Mouse (Mus musculus) Patski (cell line): ENCODE data around the gene Slc25a21. TPM values are rescaled to one million over a fixed set of nuclear protein-coding genes. Genes with fewer than 3 reads are reported as not detected.
"Not testable (repeated sequence)": the region's sequence is repeated elsewhere in the genome, so short reads cannot be mapped to it uniquely, and the experiment has no call there.

ENCODE experiments used
- ATAC-seq: fragments of 100-300 bp; one replicate; pipeline ENCODE4 v1.8.0; 2021
- CTCF ChIA-PET: fragments of 350-600 bp; sonication (Branson Sonifier 250); formaldehyde crosslinking; loops from one replicate; lab custom pipeline; 2022; ENCODE audit warnings: inconsistent platforms; lab: Charles Lee
- POLR2A ChIA-PET: fragments of 350-600 bp; sonication (Branson Sonifier 250); formaldehyde crosslinking; loops from one replicate; lab custom pipeline; 2022; ENCODE audit warnings: antibody characterized with exemption, inconsistent platforms; lab: Charles Lee
- DNase-seq: peaks from one replicate; pipeline ENCODE4 v3.0.0-alpha.2; 2011; ENCODE audit warnings: low read depth, low spot score
- H3K27me3 ChIP-seq: fragments of 371-371 bp; one replicate; pipeline ENCODE4 v1.5.1; 2021
- CTCF ChIP-seq: fragments of 100-300 bp; IDR thresholded peaks from one replicate; pipeline ENCODE4 v1.5.1; 2021
- in situ Hi-C: fragments of 300-500 bp; cut with MboI; formaldehyde crosslinking; loops from 3 replicates; pipeline ENCODE4 v1.11.1; 2018; ENCODE audit warnings: low pct_unique_long_range_greater_than_20kb, mixed read lengths
- polyA plus RNA-seq: library from polyadenylated mRNA; unstranded; gene quantifications from one replicate; pipeline ENCODE4 v1.2.3, GENCODE M21; 2021

Slc25a21 gene
- 1.1 TPM for polyA plus RNA-seq

DNA sequence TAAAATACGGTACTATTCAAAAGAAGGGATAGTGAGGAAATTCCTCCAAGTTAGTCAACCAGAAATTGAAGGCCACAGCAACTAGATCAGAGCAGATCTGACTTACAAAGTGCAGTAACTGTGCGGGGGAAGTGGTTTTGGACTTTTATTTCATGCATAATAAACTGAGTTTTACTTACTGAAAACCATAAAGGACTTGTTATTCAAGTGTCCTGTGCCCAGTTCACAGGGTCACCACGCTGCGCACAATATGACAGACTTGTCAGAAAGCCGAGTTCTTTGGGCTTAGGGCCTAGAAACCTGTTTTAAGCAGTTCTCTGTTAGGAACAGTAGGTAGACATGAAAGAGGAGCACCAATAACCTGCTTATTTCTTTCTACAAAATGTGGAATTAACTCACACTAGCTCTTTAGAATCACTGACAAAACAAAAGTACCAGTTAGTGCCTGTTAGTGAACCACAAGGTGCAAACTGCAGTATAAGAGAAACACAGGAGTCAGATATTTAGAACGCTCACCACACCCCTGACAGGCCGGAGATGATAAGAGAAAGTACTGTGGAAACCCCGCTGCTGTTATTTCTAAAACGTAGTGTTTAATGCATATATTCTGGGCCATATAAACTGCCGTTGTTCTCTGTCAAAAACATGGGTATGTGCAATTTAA lies at the start of gene Slc25a21:
Slc25a21 (minus strand) TSS at position 110 of the 664 bp plus-strand sequence.
- H3K27me3 ChIP-seq: peaks cover 4% of the 10 kb centered on the region
- ChIA-PET POLR2A (no interaction called here), CTCF (interaction anchor here (1.1 kb wide), 1 partner anchor 13 kb away, joined by 3 read pairs; no protein-coding TSS in a partner anchor)
- in situ Hi-C loops: no loop called here
- no peak for ATAC-seq
- no peak for DNase-seq
- TF ChIP-seq CTCF: no peak

- ATAC-seq (no peak), DNase-seq (no peak)
- TF ChIP-seq CTCF: no peak
- ChIA-PET POLR2A (interaction anchor here (0.6 kb wide), 1 partner anchor 1738 kb away, joined by 6 read pairs; no protein-coding TSS in a partner anchor), CTCF (interaction anchor here (1.6 kb wide), 1 partner anchor 14 kb away, joined by 4 read pairs; no protein-coding TSS in a partner anchor)
- H3K27me3 ChIP-seq: no peaks in the 10 kb centered on the region
- in situ Hi-C loops: no loop called here
These were observed 46.6 kb upstream of the Slc25a21 start for GRCm38 (mm10) chr12:57243671-57244495.

- ATAC-seq (no peak), DNase-seq (no peak)
- ChIA-PET POLR2A (no interaction called here), CTCF (no interaction called here)
- in situ Hi-C loops: no loop called here
- TF ChIP-seq CTCF: peak; percentile 8
- H3K27me3 ChIP-seq: no peaks in the 10 kb centered on the region
These were observed 36.1 kb upstream of the Slc25a21 start for GRCm38 (mm10) chr12:57233386-57233785.

GRCm38 (mm10) chr12:57231085-57231875 lies 34.0 kb upstream of the Slc25a21 start:
- CTCF ChIA-PET: interaction anchor here (1.1 kb wide), 1 partner anchor 13 kb away, joined by 3 read pairs; no protein-coding TSS in a partner anchor
- peak; percentile 48 for TF ChIP-seq CTCF
- no peaks in the 10 kb centered on the region for H3K27me3 ChIP-seq
- ATAC-seq (peak; percentile 41), DNase-seq (no peak)
- POLR2A ChIA-PET: no interaction called here
- in situ Hi-C loops: no loop called here

GRCm38 (mm10) chr12:57230192-57230706 lies 33.0 kb upstream of the Slc25a21 start, which contains the start of the genes Prps1l3 and Mipol1:
Prps1l3 (plus strand) TSS chr12:57230412.
Mipol1 (plus strand) TSS chr12:57230427.
- POLR2A ChIA-PET: no interaction called here
- ATAC-seq (peak; percentile 96), DNase-seq (peak; percentile 41)
- H3K27me3 ChIP-seq: no peaks in the 10 kb centered on the region
- CTCF ChIA-PET: no interaction called here
- in situ Hi-C loops: no loop called here
- no peak for TF ChIP-seq CTCF

DNA sequence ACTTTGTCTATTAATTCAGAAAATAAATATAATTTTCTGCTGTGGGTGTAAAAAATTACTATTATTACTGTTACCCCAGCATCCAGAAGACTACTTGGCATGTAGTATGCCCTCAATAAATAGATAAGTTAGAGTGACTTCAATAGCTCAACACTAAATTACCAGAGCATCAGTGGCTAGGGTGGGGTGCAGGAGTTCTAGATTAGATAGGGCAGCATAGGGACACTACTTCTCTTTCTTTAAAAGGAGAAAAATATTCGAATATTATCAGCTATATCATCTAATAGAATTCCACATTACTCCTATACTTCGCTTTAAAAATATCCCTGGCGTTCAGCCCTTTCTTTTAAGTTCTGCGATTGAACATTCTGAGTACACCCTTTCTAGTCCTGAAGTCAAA lies 32.4 kb upstream of the Slc25a21 start:
- in situ Hi-C loops: no loop called here
- TF ChIP-seq CTCF: no peak
- H3K27me3 ChIP-seq: no peaks in the 10 kb centered on the region
- no peak for DNase-seq
- no peak for ATAC-seq
- CTCF ChIA-PET: no interaction called here
- POLR2A ChIA-PET: no interaction called here

- no peaks in the 10 kb centered on the region for H3K27me3 ChIP-seq
- CTCF ChIA-PET: no interaction called here
- no peak for DNase-seq
- in situ Hi-C loops: no loop called here
- TF ChIP-seq CTCF: no peak
- POLR2A ChIA-PET: no interaction called here
- ATAC-seq: no peak
These were observed 30.5 kb upstream of the Slc25a21 start for GRCm38 (mm10) chr12:57227776-57228175.

- H3K27me3 ChIP-seq: peaks cover under 1% of the 10 kb centered on the region
- no peak for DNase-seq
- ChIA-PET POLR2A (no interaction called here), CTCF (no interaction called here)
- no peak for TF ChIP-seq CTCF
- in situ Hi-C loops: no loop called here
- no peak for ATAC-seq
These were observed 29.1 kb upstream of the Slc25a21 start for GRCm38 (mm10) chr12:57226411-57226810.

- CTCF ChIA-PET, H3K27me3 ChIP-seq, ATAC-seq, in situ Hi-C loops, POLR2A ChIA-PET, DNase-seq: not testable (repeated sequence)
These were observed 15.2 kb upstream of the Slc25a21 start for GRCm38 (mm10) chr12:57212463-57212862.
